Mouse (Mus musculus) intestine, embryonic 14.5 days (tissue): ENCODE results near the gene Dnali1. TPM values are rescaled to one million over a fixed set of nuclear protein-coding genes. Genes with fewer than 3 reads are reported as not detected.
A peak's percentile ranks its signal among the peaks of the same experiment; 100 is the strongest.

ENCODE experiments used
- ATAC-seq: fragments of 200-750 bp; cut with Nextera tagmentation; replicated peaks from 2 replicates; pipeline ENCODE4 v1.8.0; 2017; ENCODE audit warnings: low read depth, moderate number of reproducible peaks, moderate TSS enrichment, moderate library complexity; ENCODE audit not compliant: low FRiP score, low TSS enrichment
- DNase-seq: peaks from one replicate; pipeline ENCODE4 v3.0.0-alpha.2; 2018; ENCODE audit warnings: low spot score
- H3K27ac ChIP-seq: fragments of 300-500 bp; sonication (generic); 2 replicates; pipeline ENCODE4 v1.5.1; 2014; ENCODE audit warnings: low read depth, mild to moderate bottlenecking, control low read depth
- H3K27me3 ChIP-seq: fragments of 300-500 bp; sonication (generic); replicated peaks from 2 replicates; pipeline ENCODE4 v1.6.1; 2014; ENCODE audit warnings: low read length, control low read depth; ENCODE audit not compliant: control insufficient read depth, insufficient read depth
- H3K36me3 ChIP-seq: fragments of 300-500 bp; sonication (generic); 2 replicates; pipeline ENCODE4 v1.6.1; 2014; ENCODE audit warnings: low read length, control low read depth; ENCODE audit not compliant: control insufficient read depth, insufficient read depth
- H3K4me1 ChIP-seq: fragments of 300-500 bp; sonication (generic); replicated peaks from 2 replicates; pipeline ENCODE4 v1.6.1; 2014; ENCODE audit warnings: low read length, control low read depth, mixed read lengths; ENCODE audit not compliant: control insufficient read depth, insufficient read depth
- H3K4me2 ChIP-seq: fragments of 300-500 bp; sonication (generic); 2 replicates; pipeline ENCODE4 v1.6.1; 2014; ENCODE audit warnings: low read length
- H3K4me3 ChIP-seq: fragments of 300-500 bp; sonication (generic); 2 replicates; pipeline ENCODE4 v1.5.1; 2014; ENCODE audit warnings: low read depth, low read length, control low read depth, mixed read lengths
- H3K9ac ChIP-seq: fragments of 300-500 bp; sonication (generic); 2 replicates; pipeline ENCODE4 v1.6.1; 2014; ENCODE audit warnings: mild to moderate bottlenecking, low read length
- H3K9me3 ChIP-seq: fragments of 300-500 bp; sonication (generic); 2 replicates; pipeline ENCODE4 v1.6.1; 2016; ENCODE audit warnings: low read length, control low read depth; ENCODE audit not compliant: control insufficient read depth
- WGBS: fragments of 180-500 bp; shearing (Covaris S2); extraction: QIAGEN DNeasy Blood & Tissue Kit; methylation state at CpG from one replicate; pipeline ENCODE4 v1.1.7; 2014; 5-methylcytosine and 5-hydroxymethylcytosine counted together
- polyA plus RNA-seq: library from polyadenylated mRNA; unstranded; fragments of >200 nt; fragmentation: Nextera tagmentation; extraction: Ambion mirVana; gene quantifications from 2 replicates; pipeline ENCODE4 v1.2.1, GENCODE M21; 2014

Gene Dnali1
- polyA plus RNA-seq, 1 experiment from 2014 or later: 0.14 TPM

DNA sequence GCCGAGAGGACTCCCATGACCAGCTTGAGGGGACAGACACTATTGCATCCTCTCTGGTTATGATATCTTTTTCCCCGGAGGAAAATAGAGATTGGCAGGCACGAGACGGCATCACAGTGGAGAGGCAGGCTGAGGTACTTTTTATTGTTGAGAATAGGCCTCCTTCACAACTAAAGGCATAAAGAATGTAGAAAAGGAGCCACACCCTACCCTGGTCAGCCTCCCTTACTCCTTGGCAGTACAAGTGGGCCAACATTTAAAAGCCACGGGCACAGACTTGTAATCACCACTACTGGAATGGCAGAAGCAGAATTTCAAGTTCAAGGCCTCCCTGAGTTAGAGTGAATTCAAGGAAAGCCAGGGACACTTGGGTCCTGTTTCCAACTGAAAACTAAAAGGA, 7.5 kb downstream of the Dnali1 start:
- no peak for ATAC-seq
- Histone ChIP-seq H3K36me3 (peaks cover 37% of the 10 kb centered on the region), H3K27me3 (no peaks in the 10 kb centered on the region), H3K27ac (no peak overlapping the region), H3K4me1 (no peaks in the 10 kb centered on the region), H3K9ac (no peak overlapping the region), H3K4me2 (no peak overlapping the region), H3K4me3 (no peak overlapping the region), H3K9me3 (no peaks in the 10 kb centered on the region)
- 57% methylated on average over 5 of the region's 5 CpGs for WGBS
- no peak for DNase-seq

GRCm38 (mm10) chr4:125057273-125057672, 8.2 kb downstream of the Dnali1 start:
- Histone ChIP-seq H3K4me2 (no peak overlapping the region), H3K4me1 (no peaks in the 10 kb centered on the region), H3K27ac (no peak overlapping the region), H3K9me3 (no peaks in the 10 kb centered on the region), H3K36me3 (peaks cover 44% of the 10 kb centered on the region), H3K27me3 (no peaks in the 10 kb centered on the region), H3K9ac (no peak overlapping the region), H3K4me3 (no peak overlapping the region)
- no peak for ATAC-seq
- no peak for DNase-seq
- WGBS: 58% methylated on average over 3 of the region's 3 CpGs

GRCm38 (mm10) chr4:125056476-125056875, 9.0 kb downstream of the Dnali1 start:
- no peak overlapping the region for H3K27ac ChIP-seq
- H3K27me3 ChIP-seq: no peaks in the 10 kb centered on the region
- H3K4me2 ChIP-seq: no peak overlapping the region
- ATAC-seq: no peak
- no peaks in the 10 kb centered on the region for H3K9me3 ChIP-seq
- H3K9ac ChIP-seq: no peak overlapping the region
- H3K36me3 ChIP-seq: peaks cover 52% of the 10 kb centered on the region
- no peak overlapping the region for H3K4me3 ChIP-seq
- no peak for DNase-seq
- 92% methylated on average over 4 of the region's 4 CpGs for WGBS
- H3K4me1 ChIP-seq: no peaks in the 10 kb centered on the region

GRCm38 (mm10) chr4:125055385-125055784, 10.1 kb downstream of the Dnali1 start:
- ATAC-seq (no peak), DNase-seq (no peak)
- no peak overlapping the region for H3K4me2 ChIP-seq
- peaks cover 62% of the 10 kb centered on the region for H3K36me3 ChIP-seq
- no peak overlapping the region for H3K4me3 ChIP-seq
- no peaks in the 10 kb centered on the region for H3K4me1 ChIP-seq
- WGBS: 86% methylated on average over 9 of the region's 9 CpGs
- H3K27ac ChIP-seq: no peak overlapping the region
- H3K27me3 ChIP-seq: no peaks in the 10 kb centered on the region
- no peak overlapping the region for H3K9ac ChIP-seq
- H3K9me3 ChIP-seq: no peaks in the 10 kb centered on the region

- Histone ChIP-seq H3K27me3 (no peaks in the 10 kb centered on the region), H3K27ac (no peak overlapping the region), H3K4me1 (no peaks in the 10 kb centered on the region), H3K9me3 (no peaks in the 10 kb centered on the region), H3K36me3 (peaks cover 98% of the 10 kb centered on the region), H3K4me3 (no peak overlapping the region), H3K9ac (no peak overlapping the region), H3K4me2 (no peak overlapping the region)
- DNase-seq: no peak
- 88% methylated on average over 7 of the region's 7 CpGs for WGBS
- no peak for ATAC-seq
Measured at GRCm38 (mm10) chr4:125044454-125044853, 21.0 kb downstream of the Dnali1 start.

- H3K9me3 ChIP-seq: no peaks in the 10 kb centered on the region
- peaks cover 47% of the 10 kb centered on the region for H3K36me3 ChIP-seq
- DNase-seq (no peak), ATAC-seq (no peak)
- H3K4me1 ChIP-seq: no peaks in the 10 kb centered on the region
- H3K9ac ChIP-seq: no peak overlapping the region
- no peak overlapping the region for H3K4me2 ChIP-seq
- no peaks in the 10 kb centered on the region for H3K27me3 ChIP-seq
- no peak overlapping the region for H3K4me3 ChIP-seq
- no peak overlapping the region for H3K27ac ChIP-seq
- 93% methylated on average over 4 of the region's 4 CpGs for WGBS
Measured at GRCm38 (mm10) chr4:125034341-125034740, 31.2 kb downstream of the Dnali1 start.

DNA sequence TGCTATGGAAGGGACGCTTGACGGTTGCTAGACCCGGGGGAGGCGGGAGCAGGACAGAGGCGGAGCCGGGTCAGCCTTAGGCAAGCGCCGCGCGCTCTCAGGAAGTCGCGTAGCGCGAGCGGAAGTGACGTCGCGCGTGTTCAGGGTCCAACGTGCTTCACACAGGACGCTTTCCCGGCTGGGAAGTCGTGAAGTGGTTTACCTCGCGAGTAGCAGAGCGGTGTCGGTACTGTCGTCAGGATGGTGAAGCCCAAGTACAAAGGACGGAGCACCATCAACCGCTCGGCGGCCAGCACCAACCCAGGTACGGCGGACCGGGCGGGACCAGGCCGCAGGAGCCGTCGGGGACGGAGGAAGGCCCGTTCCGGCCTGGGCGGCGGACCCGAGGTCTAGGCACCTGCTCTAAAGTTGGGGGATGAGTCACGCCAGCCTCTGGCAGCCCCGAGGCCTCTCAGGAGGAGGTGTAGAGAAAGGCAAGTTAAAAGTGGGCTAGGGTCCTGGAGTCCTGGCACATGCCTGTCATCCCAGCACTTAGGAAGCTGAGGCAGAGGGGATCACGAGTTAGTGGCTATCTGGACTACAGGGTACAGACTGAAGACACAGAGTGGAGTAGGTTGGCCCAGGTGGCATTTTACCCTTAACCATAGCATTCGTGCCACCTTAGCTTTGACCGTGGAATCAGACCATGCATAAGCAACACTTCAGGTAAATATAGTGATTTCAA, 35.5 kb downstream of the Dnali1 start:
- H3K4me2 ChIP-seq: peak overlapping the region; percentile 67
- under 1% methylated on average over 50 of the region's 50 CpGs for WGBS
- no peaks in the 10 kb centered on the region for H3K27me3 ChIP-seq
- H3K36me3 ChIP-seq: peaks cover 14% of the 10 kb centered on the region
- H3K9me3 ChIP-seq: no peaks in the 10 kb centered on the region
- no peaks in the 10 kb centered on the region for H3K4me1 ChIP-seq
- ATAC-seq (peak; percentile 96), DNase-seq (peak; percentile 96)
- peak overlapping the region; percentile 64 for H3K4me3 ChIP-seq
- peak overlapping the region; percentile 79 for H3K9ac ChIP-seq
- 0 out of 2 replicates have a peak overlapping the region, but pooled peaks have one; percentile 28 for H3K27ac ChIP-seq

DNA sequence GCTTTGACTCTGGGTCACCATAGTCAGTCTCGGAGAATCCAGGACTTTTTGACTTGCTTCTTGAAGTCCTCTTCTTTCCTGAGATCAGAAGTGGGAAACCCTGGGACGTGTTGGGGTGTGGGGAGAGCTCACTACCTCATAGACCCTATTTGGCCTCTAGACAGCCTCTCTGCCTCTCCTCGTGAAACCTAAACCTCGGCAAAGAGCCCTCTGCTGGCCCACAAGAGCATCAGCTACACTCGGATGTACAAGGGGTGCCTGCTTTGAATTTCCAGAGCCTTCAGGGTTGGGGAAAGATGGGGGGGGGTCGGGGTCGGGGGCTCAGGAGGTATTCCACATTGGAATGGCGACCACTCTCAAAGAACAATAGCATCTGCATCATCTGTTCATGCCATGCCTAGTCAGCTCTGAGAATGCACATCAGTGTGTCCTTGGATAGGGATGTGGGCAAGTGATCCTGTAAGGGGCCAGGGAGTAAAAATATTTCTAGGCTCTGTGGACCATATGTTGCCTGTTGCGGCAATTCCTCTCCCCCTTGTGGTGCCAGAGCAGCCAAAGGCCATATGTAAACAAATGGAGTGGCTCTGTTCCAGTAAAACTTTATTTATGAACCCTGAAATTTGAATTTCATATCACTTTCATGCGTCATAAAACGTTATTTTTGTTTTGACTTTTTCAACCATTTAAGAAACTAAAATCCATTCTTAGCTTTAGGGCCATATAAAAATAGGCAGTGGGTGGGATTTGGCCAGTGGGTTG, 44.5 kb downstream of the Dnali1 start:
- H3K4me1 ChIP-seq: no peaks in the 10 kb centered on the region
- no peak overlapping the region for H3K9ac ChIP-seq
- no peaks in the 10 kb centered on the region for H3K9me3 ChIP-seq
- no peak for DNase-seq
- H3K27me3 ChIP-seq: 0 out of 2 replicates have a peak, but pooled peaks cover 3% of the 10 kb centered on the region
- no peak overlapping the region for H3K27ac ChIP-seq
- ATAC-seq: no peak
- no peak overlapping the region for H3K4me3 ChIP-seq
- no peaks in the 10 kb centered on the region for H3K36me3 ChIP-seq
- H3K4me2 ChIP-seq: no peak overlapping the region
- 34% methylated on average over 11 of the region's 11 CpGs for WGBS
